Mouse (Mus musculus) hindbrain, embryonic 15.5 days (tissue): Measurements from ENCODE around the gene Hs3st6. TPM values are rescaled to one million over a fixed set of nuclear protein-coding genes. Genes with fewer than 3 reads are reported as not detected.
A peak's percentile ranks its signal among the peaks of the same experiment; 100 is the strongest.
"Not testable (repeated sequence)": the region's sequence is repeated elsewhere in the genome, so short reads cannot be mapped to it uniquely, and the experiment has no call there.

Experiments used
- ATAC-seq: fragments of 200-750 bp; cut with Nextera tagmentation; 2 replicates; pipeline ENCODE4 v1.8.0; 2017; ENCODE audit warnings: low read depth, moderate number of reproducible peaks, moderate TSS enrichment; ENCODE audit not compliant: low FRiP score
- H3K27ac ChIP-seq: fragments of 300-500 bp; sonication (generic); replicated peaks from 2 replicates; pipeline ENCODE4 v1.5.1; 2015; ENCODE audit warnings: mild to moderate bottlenecking, inconsistent platforms
- H3K27me3 ChIP-seq: fragments of 300-500 bp; sonication (generic); 2 replicates; pipeline ENCODE4 v1.6.1; 2015; ENCODE audit warnings: control low read depth, inconsistent platforms
- H3K36me3 ChIP-seq: fragments of 300-500 bp; sonication (generic); 2 replicates; pipeline ENCODE4 v1.6.1; 2015; ENCODE audit warnings: control low read depth, inconsistent platforms
- H3K4me1 ChIP-seq: fragments of 300-500 bp; sonication (generic); replicated peaks from 2 replicates; pipeline ENCODE4 v1.6.1; 2015; ENCODE audit warnings: control low read depth, inconsistent platforms
- H3K4me2 ChIP-seq: fragments of 300-500 bp; sonication (generic); 2 replicates; pipeline ENCODE4 v1.6.1; 2015; ENCODE audit warnings: moderate library complexity, mild to moderate bottlenecking, inconsistent platforms
- H3K4me3 ChIP-seq: fragments of 300-500 bp; sonication (generic); 2 replicates; pipeline ENCODE4 v1.5.1; 2015; ENCODE audit warnings: mild to moderate bottlenecking, inconsistent platforms
- H3K9ac ChIP-seq: fragments of 300-500 bp; sonication (generic); 2 replicates; pipeline ENCODE4 v1.6.1; 2015; ENCODE audit warnings: inconsistent platforms
- H3K9me3 ChIP-seq: fragments of 300-500 bp; sonication (generic); 2 replicates; pipeline ENCODE4 v1.6.1; 2016; ENCODE audit warnings: control low read depth, inconsistent platforms
- WGBS: fragments of 180-500 bp; shearing (Covaris S2); methylation state at CpG from one replicate; pipeline ENCODE4 v1.1.7; 2015; 5-methylcytosine and 5-hydroxymethylcytosine counted together
- polyA plus RNA-seq: library from polyadenylated mRNA; unstranded; fragments of >200 nt; fragmentation: Nextera tagmentation; extraction: Ambion mirVana; gene quantifications from 2 replicates; pipeline ENCODE4 v1.2.1, GENCODE M21; 2015

The Hs3st6 gene
- 0.30 and 0.33 TPM in 2 replicates for polyA plus RNA-seq

GRCm38 (mm10) chr17:24752415-24753394 is at the start of gene Hs3st6:
TSS of gene Hs3st6 (plus strand) at chr17:24752988.
- H3K9me3 ChIP-seq: no peaks in the 10 kb centered on the region
- peaks cover 69% of the 10 kb centered on the region for H3K27me3 ChIP-seq
- H3K4me2 ChIP-seq: peak within 1 kb of the TSS; percentile 88
- no peaks in the 10 kb centered on the region for H3K36me3 ChIP-seq
- peaks cover 13% of the 10 kb centered on the region for H3K4me1 ChIP-seq
- no peak within 1 kb of the TSS for H3K9ac ChIP-seq
- peak; percentile 51; the same call in 1 of the 2 replicates for ATAC-seq
- 1% methylated on average over 66 of the region's 82 CpGs for WGBS
- H3K27ac ChIP-seq: no peak within 1 kb of the TSS
- peak within 1 kb of the TSS; percentile 44 for H3K4me3 ChIP-seq

DNA sequence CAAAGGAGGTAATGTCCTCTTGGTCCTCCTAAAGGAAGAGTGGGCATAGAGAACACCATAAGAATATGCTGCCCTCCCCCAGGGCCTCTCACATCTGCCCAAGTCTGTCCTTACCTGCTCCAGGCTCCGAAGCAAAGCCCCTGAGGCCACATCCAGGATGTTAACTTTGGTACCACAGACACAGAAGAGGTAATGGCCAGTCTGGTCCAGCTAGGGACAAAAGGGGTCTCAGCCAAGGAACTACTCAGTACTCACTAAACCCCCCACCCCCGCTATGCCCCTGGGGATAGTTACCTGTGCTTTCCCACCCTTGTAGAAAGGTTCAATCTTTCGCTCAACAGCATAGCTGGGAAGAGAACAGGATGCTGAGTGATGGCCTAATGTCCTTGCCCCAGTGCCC is 47.0 kb upstream of the Hs3st6 start:
- ATAC-seq: no peak
- Histone ChIP-seq H3K27me3 (no peaks in the 10 kb centered on the region), H3K36me3 (peaks cover 27% of the 10 kb centered on the region), H3K4me1 (peaks cover 24% of the 10 kb centered on the region), H3K9ac (no peak overlapping the region), H3K4me2 (no peak overlapping the region), H3K27ac (no peak overlapping the region), H3K9me3 (no peaks in the 10 kb centered on the region), H3K4me3 (no peak overlapping the region)
- 88% methylated on average over 3 of the region's 3 CpGs for WGBS

- WGBS: 4% methylated on average over 32 of the region's 32 CpGs
These were observed 45.6 kb upstream of the Hs3st6 start, which contains the start of gene Tbl3 for GRCm38 (mm10) chr17:24706982-24707800. TSS of gene Tbl3 (minus strand) at chr17:24707660.

GRCm38 (mm10) chr17:24707801-24708425 is 44.9 kb upstream of the Hs3st6 start:
- peak; percentile 73 for ATAC-seq
- 6% methylated on average over 24 of the region's 24 CpGs for WGBS

More at GRCm38 (mm10) chr17:24706982-24707800, 45.6 kb upstream of the Hs3st6 start, which contains the start of gene Tbl3:
- Histone ChIP-seq H3K27ac (peak within 1 kb of the TSS; percentile 81), H3K27me3 (no peaks in the 10 kb centered on the region), H3K4me2 (peak within 1 kb of the TSS; percentile 71), H3K9me3 (no peaks in the 10 kb centered on the region), H3K4me1 (peaks cover 24% of the 10 kb centered on the region), H3K9ac (peak within 1 kb of the TSS; percentile 72), H3K4me3 (peak within 1 kb of the TSS; percentile 80), H3K36me3 (peaks cover 14% of the 10 kb centered on the region)
- peak; percentile 91 for ATAC-seq

GRCm38 (mm10) chr17:24708646-24709045 is 44.1 kb upstream of the Hs3st6 start:
- Histone ChIP-seq H3K4me1 (peaks cover 24% of the 10 kb centered on the region), H3K9ac (no peak overlapping the region), H3K27ac (no peak overlapping the region), H3K9me3 (no peaks in the 10 kb centered on the region), H3K4me3 (no peak overlapping the region), H3K27me3 (no peaks in the 10 kb centered on the region), H3K36me3 (peaks cover 11% of the 10 kb centered on the region), H3K4me2 (peak overlapping the region; percentile 71; the same call in 1 of the 2 replicates)
- ATAC-seq: no peak
- 32% methylated on average over 2 of the region's 2 CpGs for WGBS

More at GRCm38 (mm10) chr17:24707801-24708425, 44.9 kb upstream of the Hs3st6 start:
- peaks cover 11% of the 10 kb centered on the region for H3K36me3 ChIP-seq
- peak overlapping the region; percentile 80 for H3K4me3 ChIP-seq
- H3K27me3 ChIP-seq: no peaks in the 10 kb centered on the region
- H3K9me3 ChIP-seq: no peaks in the 10 kb centered on the region
- peaks cover 24% of the 10 kb centered on the region for H3K4me1 ChIP-seq
- peak overlapping the region; percentile 71 for H3K4me2 ChIP-seq
- peak overlapping the region; percentile 81 for H3K27ac ChIP-seq
- H3K9ac ChIP-seq: peak overlapping the region; percentile 72

DNA sequence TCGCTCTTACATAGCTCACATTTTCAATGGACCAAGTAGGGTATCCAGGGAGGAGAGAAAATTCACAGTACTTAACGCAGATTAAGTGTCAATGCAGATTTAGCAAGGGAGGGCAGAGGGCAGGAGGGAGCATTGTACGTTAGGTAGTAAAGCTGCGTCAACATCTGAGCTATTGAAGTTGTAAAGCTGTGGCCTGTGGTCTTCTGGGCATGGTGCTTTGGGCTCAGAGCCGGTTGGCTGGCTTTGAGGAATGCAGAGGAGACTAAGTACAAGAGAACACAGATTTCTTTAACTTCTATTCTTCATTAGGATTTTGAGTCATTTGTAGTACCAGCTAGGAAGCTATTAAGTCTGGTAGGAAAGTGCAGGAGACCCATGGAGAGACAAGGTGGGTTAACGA is 37.2 kb upstream of the Hs3st6 start:
- no peak for ATAC-seq
- Histone ChIP-seq H3K4me1 (peaks cover 10% of the 10 kb centered on the region), H3K9me3 (no peaks in the 10 kb centered on the region), H3K4me3 (no peak overlapping the region), H3K27me3 (no peaks in the 10 kb centered on the region), H3K27ac (no peak overlapping the region), H3K9ac (no peak overlapping the region), H3K36me3 (0 out of 2 replicates have a peak, but pooled peaks cover 8% of the 10 kb centered on the region), H3K4me2 (no peak overlapping the region)
- 77% methylated on average over 6 of the region's 6 CpGs for whole genome bisulfite sequencing

GRCm38 (mm10) chr17:24716166-24716682 is 36.6 kb upstream of the Hs3st6 start:
- H3K9me3 ChIP-seq: no peaks in the 10 kb centered on the region
- no peak overlapping the region for H3K9ac ChIP-seq
- no peak overlapping the region for H3K4me3 ChIP-seq
- peaks cover 15% of the 10 kb centered on the region for H3K4me1 ChIP-seq
- ATAC-seq: no peak
- no peaks in the 10 kb centered on the region for H3K27me3 ChIP-seq
- 96% methylated on average over 15 of the region's 15 CpGs for WGBS
- H3K36me3 ChIP-seq: 0 out of 2 replicates have a peak, but pooled peaks cover 8% of the 10 kb centered on the region
- no peak overlapping the region for H3K4me2 ChIP-seq
- H3K27ac ChIP-seq: no peak overlapping the region

DNA sequence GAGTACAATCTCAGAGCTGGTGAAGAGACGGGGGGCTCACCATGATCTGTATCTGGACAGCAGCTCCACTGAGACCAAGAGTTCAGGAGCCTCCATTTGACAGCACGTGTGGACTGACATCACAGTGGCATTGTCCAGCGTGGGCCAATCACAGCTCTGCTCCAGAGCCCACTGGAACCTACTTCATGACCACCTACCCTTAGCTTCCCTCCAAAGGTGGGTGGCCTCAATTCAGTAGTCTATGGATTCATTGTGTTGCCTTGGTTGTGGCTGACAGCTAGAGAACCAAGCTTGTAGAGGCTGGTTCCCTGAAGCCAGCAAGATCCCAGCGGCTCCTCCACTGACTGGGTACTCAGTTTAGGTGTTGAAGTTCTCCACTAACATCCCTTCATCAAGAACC is 34.8 kb upstream of the Hs3st6 start, which contains the start of the genes Rnf151 and Rps2:
TSS of gene Rnf151 (minus strand) at position 121 of the 400 bp plus-strand sequence.
TSS of gene Rps2 (plus strand) at position 174 of the 400 bp plus-strand sequence.
- Histone ChIP-seq H3K36me3 (peaks cover 20% of the 10 kb centered on the region), H3K9ac (peak within 1 kb of the TSS; percentile 97; the same call in 1 of the 2 replicates), H3K4me2 (peak within 1 kb of the TSS; percentile 70), H3K9me3 (no peaks in the 10 kb centered on the region), H3K27me3 (no peaks in the 10 kb centered on the region), H3K4me3 (peak within 1 kb of the TSS; percentile 93), H3K4me1 (peaks cover 32% of the 10 kb centered on the region), H3K27ac (no peak within 1 kb of the TSS)
- ATAC-seq: no peak
- 83% methylated on average over 4 of the region's 4 CpGs for WGBS

DNA sequence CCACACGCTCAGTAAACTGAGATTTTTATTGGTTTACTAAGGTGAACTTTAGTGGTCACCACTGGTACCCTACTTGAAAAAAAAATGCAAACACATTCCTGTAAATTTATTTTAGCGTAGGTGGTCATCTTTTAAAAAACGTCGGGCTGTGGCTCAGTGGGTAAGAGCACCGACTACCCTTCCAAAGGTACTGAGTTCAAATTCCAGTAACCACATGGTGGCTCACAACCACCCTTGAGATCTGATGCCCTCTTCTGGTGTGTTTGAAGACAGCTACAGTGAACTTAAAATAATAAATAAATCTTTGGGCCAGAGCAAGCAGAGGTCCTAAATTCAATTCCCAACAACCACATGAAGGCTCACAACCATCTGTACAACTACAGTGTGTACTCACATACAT is 33.9 kb upstream of the Hs3st6 start:
- Histone ChIP-seq H3K4me2 (peak overlapping the region; percentile 70), H3K4me3 (peak overlapping the region; percentile 93), H3K9ac (peak overlapping the region; percentile 97), H3K4me1 (peaks cover 40% of the 10 kb centered on the region), H3K36me3 (peaks cover 20% of the 10 kb centered on the region)
- 66% methylated on average over 5 of the region's 5 CpGs for WGBS
- ATAC-seq, H3K27ac ChIP-seq, H3K27me3 ChIP-seq, H3K9me3 ChIP-seq: not testable (repeated sequence)

DNA sequence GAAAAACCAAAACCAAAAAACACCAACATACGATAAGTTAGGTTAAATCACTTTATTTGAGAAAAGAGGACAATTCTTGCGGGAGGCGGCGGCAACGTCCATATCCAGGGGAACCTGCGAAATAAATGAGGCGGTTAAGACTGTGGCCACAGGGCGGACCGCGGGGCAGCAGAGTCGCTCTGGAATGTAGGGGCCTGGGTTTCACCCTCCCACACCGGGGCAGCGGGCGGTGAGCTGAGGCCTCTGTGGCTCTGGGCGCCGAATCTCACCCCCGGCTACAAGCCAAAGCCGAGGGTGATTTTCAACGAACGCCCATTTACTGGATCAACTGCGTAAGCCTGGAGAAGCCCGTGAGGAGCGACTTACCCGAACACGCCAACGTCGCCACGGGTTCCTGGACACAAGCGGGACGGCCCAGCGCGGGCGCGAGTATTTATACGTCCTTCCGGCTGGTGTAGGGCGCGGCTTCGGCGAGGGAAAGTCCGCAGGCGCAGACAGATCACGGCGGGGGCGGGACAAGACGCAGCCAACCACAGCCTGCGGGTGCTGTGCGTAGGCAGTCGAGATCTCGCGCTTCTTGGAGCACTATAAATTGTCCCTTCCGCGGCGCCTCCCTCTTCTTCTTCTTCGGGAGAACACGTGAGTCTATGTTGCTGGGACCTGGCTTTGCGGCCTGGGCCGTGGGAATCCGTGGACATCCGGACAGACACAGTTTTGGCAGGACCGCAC is 33.1 kb upstream of the Hs3st6 start:
- Histone ChIP-seq H3K9ac (peak overlapping the region; percentile 97), H3K36me3 (peaks cover 20% of the 10 kb centered on the region), H3K4me3 (peak overlapping the region; percentile 93), H3K9me3 (no peaks in the 10 kb centered on the region), H3K4me2 (peak overlapping the region; percentile 81), H3K4me1 (peaks cover 40% of the 10 kb centered on the region), H3K27ac (peak overlapping the region; percentile 90), H3K27me3 (no peaks in the 10 kb centered on the region)
- under 1% methylated on average over 61 of the region's 61 CpGs for WGBS
- ATAC-seq: peak; percentile 98
